Mouse (Mus musculus): ENCODE results near the gene Schip1.

The Schip1 gene

GRCm38 (mm10) chr3:68383672-68384071 lies 319.1 kb downstream of the Schip1 start:
- in situ Hi-C loops (cut with MboI, MseI), result no loop called here

DNA sequence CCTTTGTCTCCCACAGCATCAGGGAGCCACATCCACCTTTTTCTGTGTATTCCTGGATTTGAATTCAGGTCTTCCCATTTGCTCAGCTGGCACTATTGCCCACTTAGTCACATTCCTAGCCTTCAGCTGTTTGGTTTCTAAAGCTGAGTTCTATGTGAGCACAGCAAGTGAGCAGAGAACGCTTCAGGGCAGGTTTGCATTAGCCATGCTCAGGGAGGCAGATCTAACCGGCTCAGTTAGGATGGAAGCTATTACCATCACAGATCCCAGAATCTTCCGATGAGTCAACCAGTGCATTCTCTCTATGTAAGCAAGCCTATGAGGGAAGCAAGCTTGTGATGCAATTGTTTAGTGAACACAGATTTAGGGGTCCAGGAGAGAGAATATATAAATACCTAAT lies 320.9 kb downstream of the Schip1 start:
- in situ Hi-C loops (cut with MboI, MseI), result no loop called here

DNA sequence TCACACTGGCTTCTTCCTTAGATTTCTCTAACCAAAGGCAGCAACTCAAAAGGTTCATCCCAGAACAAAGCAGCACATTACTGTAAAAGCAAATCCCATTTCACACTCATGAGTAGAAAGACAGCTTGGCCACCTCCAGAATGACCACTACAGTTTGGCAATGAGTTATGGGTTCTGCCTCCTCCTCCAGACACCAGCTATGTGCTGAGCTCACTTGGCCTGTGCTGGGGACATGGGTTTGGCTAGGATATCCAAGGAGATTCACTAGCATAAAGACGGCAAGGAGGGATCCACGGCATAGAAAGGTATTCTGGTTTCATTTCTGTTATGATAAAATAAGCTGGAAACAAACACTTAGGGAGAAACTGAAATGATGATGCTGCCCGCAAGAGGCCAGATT lies 323.4 kb downstream of the Schip1 start:
- in situ Hi-C loops (cut with MboI, MseI), result no loop called here

GRCm38 (mm10) chr3:68393578-68393977 lies 329.0 kb downstream of the Schip1 start:
- in situ Hi-C loops (cut with MboI, MseI), result no loop called here

GRCm38 (mm10) chr3:68398691-68399090 lies 334.1 kb downstream of the Schip1 start:
- in situ Hi-C loops (cut with MboI, MseI), result no loop called here

DNA sequence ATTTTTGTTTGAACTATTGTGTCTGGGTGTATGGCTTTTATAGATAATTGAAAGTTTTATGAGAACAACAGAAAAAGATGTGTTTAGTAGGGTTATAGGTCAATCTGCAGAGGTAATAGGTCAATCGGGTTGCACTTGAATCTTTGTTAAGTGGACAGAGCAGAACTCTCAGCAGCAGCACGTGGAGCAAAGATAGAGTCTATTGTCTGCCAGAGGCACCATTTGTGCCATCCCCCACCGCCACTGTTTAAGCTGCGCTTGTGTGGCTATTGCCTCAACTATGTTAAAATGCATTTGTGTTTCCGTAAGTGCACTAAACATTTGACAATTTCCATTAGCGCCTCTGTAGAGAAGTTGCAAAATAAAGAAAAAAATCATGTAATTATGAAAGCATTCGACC lies 335.5 kb downstream of the Schip1 start:
- in situ Hi-C loops (cut with MboI, MseI), result no loop called here

- in situ Hi-C loops (cut with MboI, MseI), result no loop called here
Measured at GRCm38 (mm10) chr3:68403343-68403742, 338.7 kb downstream of the Schip1 start.

DNA sequence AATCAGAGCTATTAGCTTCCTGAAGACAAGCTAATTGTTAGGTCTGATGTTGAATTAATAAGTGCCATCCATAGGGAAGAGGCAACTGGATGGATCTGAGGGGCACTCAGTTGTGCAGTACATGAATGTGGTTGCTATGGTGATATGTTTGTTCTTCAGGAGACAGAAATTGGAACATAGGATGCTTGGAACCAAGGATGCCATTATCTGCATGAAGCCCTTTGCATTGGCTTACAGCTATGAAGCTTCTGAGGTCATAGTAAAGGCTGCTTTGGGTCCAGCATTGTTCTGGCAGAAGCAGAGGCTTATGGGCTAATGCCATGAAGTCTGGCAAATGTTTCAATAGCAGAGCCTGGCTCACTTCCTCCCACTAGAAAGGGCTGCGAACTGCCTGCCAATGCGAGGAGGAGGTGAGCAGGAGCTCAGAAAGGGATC lies 339.2 kb downstream of the Schip1 start:
- in situ Hi-C loops (cut with MboI, MseI), result no loop called here

- in situ Hi-C loops (cut with MboI, MseI), result no loop called here
Measured at GRCm38 (mm10) chr3:68405724-68406123, 341.1 kb downstream of the Schip1 start.

GRCm38 (mm10) chr3:68412262-68412661 lies 347.7 kb downstream of the Schip1 start:
- in situ Hi-C loops (cut with MboI, MseI), result no loop called here

- in situ Hi-C loops (cut with MboI, MseI), result no loop called here
Measured at GRCm38 (mm10) chr3:68419792-68420191, 355.2 kb downstream of the Schip1 start.

- in situ Hi-C loops (cut with MboI, MseI), result no loop called here
Measured at GRCm38 (mm10) chr3:68420927-68421326, 356.3 kb downstream of the Schip1 start.

- in situ Hi-C loops (cut with MboI, MseI), result no loop called here
Measured at GRCm38 (mm10) chr3:68421849-68422248, 357.2 kb downstream of the Schip1 start.

GRCm38 (mm10) chr3:68428081-68428480 lies 363.5 kb downstream of the Schip1 start:
- in situ Hi-C loops (cut with MboI, MseI), result no loop called here

DNA sequence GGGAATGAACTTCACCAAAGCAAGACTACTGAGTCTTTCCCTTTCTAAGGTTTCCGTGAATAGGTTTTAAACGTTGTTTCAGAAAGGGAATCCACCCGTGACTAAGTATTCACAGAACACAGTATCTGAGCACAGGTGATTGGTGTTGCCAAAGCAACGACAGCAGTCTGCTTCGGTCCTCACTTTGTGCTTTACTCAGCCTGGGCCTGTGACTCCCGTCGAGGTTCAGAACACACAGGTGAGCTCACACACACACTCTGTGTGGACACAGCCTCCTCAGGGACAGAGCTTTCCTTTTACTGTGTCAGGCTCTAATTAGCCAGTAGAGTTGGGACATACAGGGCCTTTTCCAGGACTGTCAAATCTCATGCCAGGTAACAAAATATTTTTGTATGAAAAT lies 369.8 kb downstream of the Schip1 start:
- in situ Hi-C loops (cut with MboI, MseI), result no loop called here

- in situ Hi-C loops (cut with MboI, MseI), result no loop called here
Measured at GRCm38 (mm10) chr3:68434897-68435296, 370.3 kb downstream of the Schip1 start.

DNA sequence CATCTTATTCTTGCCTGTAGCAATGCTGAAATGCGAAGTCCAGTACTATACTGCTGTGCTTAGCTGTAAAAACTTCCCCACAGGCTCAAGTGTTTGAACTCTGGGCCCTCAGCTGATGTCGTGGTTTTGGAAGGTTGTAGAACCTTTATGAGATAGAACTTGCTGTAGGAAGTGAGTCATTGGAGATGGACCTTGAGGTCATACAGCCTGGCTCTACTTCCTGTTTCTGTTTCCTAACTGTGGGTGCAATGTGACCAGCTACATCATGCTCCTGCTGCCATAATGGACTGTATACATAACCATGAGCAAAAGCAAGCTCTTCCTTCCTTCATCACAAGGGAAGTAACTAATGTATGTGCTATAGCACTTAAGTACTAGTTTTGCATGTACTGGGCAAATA lies 383.9 kb downstream of the Schip1 start:
- in situ Hi-C loops (cut with MboI, MseI), result loop anchor here (5.0 kb wide), 1 partner anchor 396 kb away; no protein-coding TSS in a partner anchor

- in situ Hi-C loops (cut with MboI, MseI), result no loop called here
Measured at GRCm38 (mm10) chr3:68451634-68452033, 387.0 kb downstream of the Schip1 start.

- in situ Hi-C loops (cut with MboI, MseI), result no loop called here
Measured at GRCm38 (mm10) chr3:68453266-68453665, 388.7 kb downstream of the Schip1 start.

GRCm38 (mm10) chr3:68453719-68454455 lies 389.3 kb downstream of the Schip1 start:
- in situ Hi-C loops (cut with MboI, MseI), result no loop called here

- in situ Hi-C loops (cut with MboI, MseI), result no loop called here
Measured at GRCm38 (mm10) chr3:68466643-68467042, 402.0 kb downstream of the Schip1 start.

DNA sequence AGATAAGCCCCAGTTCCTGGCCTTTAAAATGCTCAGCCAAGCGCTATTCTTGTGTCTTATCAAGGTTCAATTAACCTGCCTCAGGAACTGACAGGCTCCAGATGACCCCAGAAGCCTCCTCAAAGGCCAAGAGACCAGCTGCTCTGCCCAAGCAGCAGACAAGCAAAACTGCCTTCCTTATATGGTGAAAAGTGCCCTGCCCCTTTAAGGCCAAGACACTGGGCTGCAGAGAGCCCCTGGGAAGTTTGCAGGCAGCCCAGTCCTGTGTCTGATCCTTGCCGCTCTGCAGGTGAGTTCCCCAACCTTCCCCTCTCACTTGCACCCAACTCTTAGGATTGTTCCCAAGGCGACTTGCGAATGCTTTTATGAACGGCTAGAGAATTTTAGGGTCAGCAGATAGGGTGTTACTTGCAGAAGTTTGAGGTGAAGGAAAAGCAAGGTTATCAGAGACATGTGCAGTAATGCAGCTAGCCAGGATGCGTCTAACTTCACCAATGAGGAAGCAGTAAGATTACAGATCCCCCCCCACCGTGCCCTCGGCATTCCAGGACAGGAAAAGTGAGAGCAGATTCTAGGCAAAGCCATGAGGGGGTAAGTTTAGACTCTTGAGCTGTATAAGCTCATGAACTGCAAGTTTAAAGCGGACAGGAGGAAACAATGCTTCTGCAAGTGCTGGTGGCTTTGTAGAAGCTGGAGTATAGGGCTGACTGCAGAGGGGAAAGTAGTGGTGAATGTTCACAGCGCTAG lies 403.5 kb downstream of the Schip1 start:
- in situ Hi-C loops (cut with MboI, MseI), result no loop called here

GRCm38 (mm10) chr3:68469643-68470042 lies 405.0 kb downstream of the Schip1 start:
- in situ Hi-C loops (cut with MboI, MseI), result no loop called here

All from T-helper 1 cell (primary cell).